Mouse (Mus musculus): Measurements from ENCODE around the gene Cggbp1. TPM values are rescaled to one million over a fixed set of nuclear protein-coding genes. Genes with fewer than 3 reads are reported as not detected.

The Cggbp1 gene
- polyA plus RNA-seq, 1 experiment from 2014 or later: 79.1 TPM

DNA sequence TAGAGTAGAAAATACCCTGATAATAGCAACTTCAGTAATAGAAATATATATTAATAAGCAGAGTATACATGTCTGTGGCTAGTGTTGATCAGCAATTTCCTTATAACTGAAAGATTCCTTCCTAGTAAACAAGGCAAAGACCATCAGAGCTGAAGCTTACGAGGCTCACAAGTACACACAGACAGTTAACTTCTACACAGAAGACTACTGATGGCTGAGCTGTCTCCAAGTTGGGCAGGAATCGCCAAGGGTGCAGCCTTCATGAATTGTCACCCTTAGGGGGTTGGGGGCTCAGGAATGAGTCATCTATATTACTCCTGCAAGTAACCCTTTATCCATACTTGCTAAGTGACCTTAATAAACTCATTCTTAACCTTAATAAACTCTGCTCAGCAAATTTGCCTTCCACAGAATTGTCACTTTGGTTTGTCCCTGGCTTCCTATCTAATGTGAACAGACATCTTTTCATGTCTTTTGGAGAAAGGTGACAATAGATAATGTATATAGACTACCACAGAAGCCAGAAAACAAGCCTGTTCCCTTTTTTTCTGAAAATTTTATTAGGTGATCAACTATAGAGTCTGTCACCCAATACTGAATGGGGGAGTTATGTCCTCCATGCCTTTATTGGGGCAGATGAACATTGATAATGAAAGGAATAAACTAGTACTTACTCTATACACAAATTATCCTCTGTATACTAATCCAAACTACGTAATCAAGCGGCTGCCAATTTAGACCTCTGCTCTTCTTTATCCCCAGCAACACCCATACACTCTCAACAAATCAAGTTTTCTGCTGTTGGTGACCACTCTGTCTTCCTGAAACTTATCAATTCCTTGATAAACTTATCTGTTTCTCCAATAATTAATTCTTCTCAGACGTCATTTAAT, 10.1 kb upstream of the Cggbp1 start:
- DNase-seq (ENCODE audit: low spot score) (no peak), ATAC-seq (no peak)
- no peaks in the 10 kb centered on the region for H3K4me1 ChIP-seq (ENCODE audit: control insufficient read depth, insufficient read depth, low read length)
- H3K9ac ChIP-seq (ENCODE audit: low read length): no peak overlapping the region
- H3K4me2 ChIP-seq (ENCODE audit: low read length): no peak overlapping the region
- H3K27ac ChIP-seq (ENCODE audit: low read depth, low read length): no peak overlapping the region
- no peaks in the 10 kb centered on the region for H3K27me3 ChIP-seq (replicated peaks; ENCODE audit: control insufficient read depth, insufficient read depth, low read length)
- 89% methylated on average over 5 of the region's 5 CpGs for WGBS
- H3K36me3 ChIP-seq (ENCODE audit: control insufficient read depth, insufficient read depth, low read length): no peaks in the 10 kb centered on the region
- H3K9me3 ChIP-seq (replicated peaks; ENCODE audit: control insufficient read depth, low read length): no peaks in the 10 kb centered on the region
- H3K4me3 ChIP-seq (ENCODE audit: low read depth, low read length): no peak overlapping the region

DNA sequence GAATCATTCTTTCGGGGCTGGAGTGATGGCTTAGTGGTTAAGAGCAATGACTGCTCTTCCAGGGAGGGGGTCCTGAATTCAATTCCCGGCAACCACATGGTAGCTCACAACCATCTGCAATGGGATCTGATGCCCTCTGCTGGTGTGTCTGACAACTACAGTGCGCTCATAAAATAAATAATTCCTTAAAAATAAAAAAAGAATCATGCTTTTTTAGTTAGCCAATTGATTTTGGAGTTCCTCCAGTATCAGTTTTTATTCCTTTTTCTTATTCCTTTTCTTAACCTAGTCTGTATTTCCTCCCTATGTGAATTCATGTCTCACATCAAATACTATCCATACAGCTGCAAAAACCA, 9.4 kb upstream of the Cggbp1 start:
- Histone ChIP-seq H3K27ac (ENCODE audit: low read depth, low read length) (no peak overlapping the region), H3K9ac (ENCODE audit: low read length) (no peak overlapping the region), H3K4me3 (ENCODE audit: low read depth, low read length) (no peak overlapping the region), H3K4me2 (ENCODE audit: low read length) (no peak overlapping the region), H3K27me3 (replicated peaks; ENCODE audit: control insufficient read depth, insufficient read depth, low read length) (no peaks in the 10 kb centered on the region), H3K9me3 (replicated peaks; ENCODE audit: control insufficient read depth, low read length) (no peaks in the 10 kb centered on the region), H3K4me1 (ENCODE audit: control insufficient read depth, insufficient read depth, low read length) (no peaks in the 10 kb centered on the region), H3K36me3 (ENCODE audit: control insufficient read depth, insufficient read depth, low read length) (no peaks in the 10 kb centered on the region)
- WGBS: 97% methylated on average over 3 of the region's 3 CpGs
- DNase-seq (ENCODE audit: low spot score): no peak
- ATAC-seq: no peak

DNA sequence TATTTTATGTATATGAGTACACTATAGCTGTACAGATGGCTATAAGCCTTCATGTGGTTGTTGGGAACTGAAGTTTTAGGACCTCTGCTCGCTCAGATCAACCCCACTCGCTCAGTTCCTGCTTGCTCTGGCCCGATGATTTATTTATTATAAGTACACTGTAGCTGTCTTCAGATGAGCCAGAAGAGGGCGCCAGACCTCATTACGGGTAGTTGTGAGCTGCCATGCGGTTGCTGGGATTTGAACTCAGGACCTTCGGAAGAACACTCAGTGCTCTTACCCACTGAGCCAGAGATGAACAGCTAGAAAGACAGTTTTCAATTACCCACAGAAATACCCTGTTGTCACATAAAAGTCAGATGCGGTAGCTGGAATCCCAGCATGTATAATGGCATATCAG, 5.8 kb upstream of the Cggbp1 start:
- WGBS: 88% methylated on average over 8 of the region's 8 CpGs
- H3K9me3 ChIP-seq (replicated peaks; ENCODE audit: control insufficient read depth, low read length): no peaks in the 10 kb centered on the region
- H3K4me2 ChIP-seq (ENCODE audit: low read length): no peak overlapping the region
- no peak overlapping the region for H3K27ac ChIP-seq (ENCODE audit: low read depth, low read length)
- H3K4me1 ChIP-seq (ENCODE audit: control insufficient read depth, insufficient read depth, low read length): peaks cover 3% of the 10 kb centered on the region; the same call in 1 of the 2 replicates
- no peak overlapping the region for H3K9ac ChIP-seq (ENCODE audit: low read length)
- no peaks in the 10 kb centered on the region for H3K27me3 ChIP-seq (replicated peaks; ENCODE audit: control insufficient read depth, insufficient read depth, low read length)
- ATAC-seq (no peak), DNase-seq (ENCODE audit: low spot score) (no peak)
- no peaks in the 10 kb centered on the region for H3K36me3 ChIP-seq (ENCODE audit: control insufficient read depth, insufficient read depth, low read length)
- H3K4me3 ChIP-seq (ENCODE audit: low read depth, low read length): no peak overlapping the region

DNA sequence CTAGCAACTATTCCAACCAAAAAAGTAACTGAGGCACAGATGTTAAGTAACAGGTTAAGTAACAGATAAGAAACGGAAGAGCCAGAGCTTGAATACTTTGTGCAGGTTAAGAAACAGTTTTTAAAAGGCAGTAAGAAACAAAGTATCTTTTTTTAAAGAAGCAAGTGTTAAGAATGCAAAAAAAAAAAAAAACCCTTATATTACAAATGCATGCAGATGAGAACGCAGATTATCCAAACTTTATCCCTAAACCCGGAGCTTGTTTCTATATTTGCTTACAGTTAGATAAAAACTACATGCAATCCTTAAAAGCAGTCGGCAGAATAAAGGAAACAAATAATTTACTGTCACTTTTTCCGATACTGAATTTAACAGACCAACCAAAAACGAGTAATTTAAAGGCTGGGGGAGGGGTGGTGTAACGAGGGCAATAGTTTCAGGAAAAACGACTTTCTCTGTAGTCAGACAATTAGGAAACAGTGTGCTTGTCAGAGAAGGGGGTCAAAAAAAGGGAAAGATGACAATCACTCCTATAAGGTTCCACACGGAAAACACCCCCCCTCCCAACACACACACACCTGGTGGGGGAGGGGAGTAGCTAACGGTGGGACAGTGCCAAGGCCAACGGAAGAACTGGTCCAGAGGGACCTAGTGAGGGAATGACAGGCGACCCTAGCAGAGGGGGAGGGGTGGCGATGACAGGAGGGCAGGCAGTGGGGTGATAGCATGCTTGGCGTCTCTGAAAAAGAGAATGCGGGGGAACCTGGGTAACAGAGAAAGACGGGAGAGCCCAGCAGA, 1.3 kb upstream of the Cggbp1 start:
- peak overlapping the region; percentile 89 for H3K9ac ChIP-seq (ENCODE audit: low read length)
- H3K9me3 ChIP-seq (replicated peaks; ENCODE audit: control insufficient read depth, low read length): no peaks in the 10 kb centered on the region
- peak overlapping the region; percentile 96 for H3K27ac ChIP-seq (ENCODE audit: low read depth, low read length)
- peak overlapping the region; percentile 95 for H3K4me2 ChIP-seq (ENCODE audit: low read length)
- no peaks in the 10 kb centered on the region for H3K27me3 ChIP-seq (replicated peaks; ENCODE audit: control insufficient read depth, insufficient read depth, low read length)
- WGBS: 5% methylated on average over 16 of the region's 16 CpGs
- H3K4me3 ChIP-seq (ENCODE audit: low read depth, low read length): peak overlapping the region; percentile 94
- H3K4me1 ChIP-seq (ENCODE audit: control insufficient read depth, insufficient read depth, low read length): peaks cover 17% of the 10 kb centered on the region
- ATAC-seq (no peak), DNase-seq (ENCODE audit: low spot score) (peak; percentile 36)
- peaks cover 7% of the 10 kb centered on the region for H3K36me3 ChIP-seq (ENCODE audit: control insufficient read depth, insufficient read depth, low read length)

DNA sequence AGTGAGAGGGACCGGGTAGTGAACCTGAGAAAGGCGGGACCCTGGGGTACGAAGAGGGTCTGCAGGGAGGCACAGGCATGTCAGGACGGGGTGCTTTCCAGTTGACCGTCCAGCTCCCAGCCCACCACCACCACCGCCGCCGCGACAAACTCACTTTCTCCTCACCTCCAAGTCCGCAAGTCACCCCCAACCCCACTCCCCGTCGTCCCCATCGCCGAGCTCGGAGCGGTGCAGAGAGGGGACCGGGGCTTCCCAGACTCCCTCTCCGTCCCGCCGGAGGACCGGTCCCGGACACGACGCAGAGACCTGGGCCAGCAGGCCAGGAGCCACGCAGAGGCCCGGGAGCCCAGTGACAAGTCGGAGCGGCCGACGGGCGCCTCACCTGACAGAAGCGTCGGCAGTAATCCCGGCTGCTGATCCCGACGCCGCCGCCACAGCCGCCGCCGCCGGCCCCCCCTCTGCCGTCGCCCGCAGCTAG, 672 bp upstream of the Cggbp1 start:
- H3K4me1 ChIP-seq (ENCODE audit: control insufficient read depth, insufficient read depth, low read length): peaks cover 17% of the 10 kb centered on the region
- H3K27me3 ChIP-seq (replicated peaks; ENCODE audit: control insufficient read depth, insufficient read depth, low read length): no peaks in the 10 kb centered on the region
- WGBS: under 1% methylated on average over 34 of the region's 45 CpGs
- ATAC-seq (no peak; the same call in 1 of the 2 replicates), DNase-seq (ENCODE audit: low spot score) (no peak)
- peak overlapping the region; percentile 89 for H3K9ac ChIP-seq (ENCODE audit: low read length)
- H3K36me3 ChIP-seq (ENCODE audit: control insufficient read depth, insufficient read depth, low read length): peaks cover 13% of the 10 kb centered on the region
- peak overlapping the region; percentile 95 for H3K4me2 ChIP-seq (ENCODE audit: low read length)
- H3K9me3 ChIP-seq (replicated peaks; ENCODE audit: control insufficient read depth, low read length): no peaks in the 10 kb centered on the region
- H3K4me3 ChIP-seq (ENCODE audit: low read depth, low read length): peak overlapping the region; percentile 94
- H3K27ac ChIP-seq (ENCODE audit: low read depth, low read length): peak overlapping the region; percentile 96

DNA sequence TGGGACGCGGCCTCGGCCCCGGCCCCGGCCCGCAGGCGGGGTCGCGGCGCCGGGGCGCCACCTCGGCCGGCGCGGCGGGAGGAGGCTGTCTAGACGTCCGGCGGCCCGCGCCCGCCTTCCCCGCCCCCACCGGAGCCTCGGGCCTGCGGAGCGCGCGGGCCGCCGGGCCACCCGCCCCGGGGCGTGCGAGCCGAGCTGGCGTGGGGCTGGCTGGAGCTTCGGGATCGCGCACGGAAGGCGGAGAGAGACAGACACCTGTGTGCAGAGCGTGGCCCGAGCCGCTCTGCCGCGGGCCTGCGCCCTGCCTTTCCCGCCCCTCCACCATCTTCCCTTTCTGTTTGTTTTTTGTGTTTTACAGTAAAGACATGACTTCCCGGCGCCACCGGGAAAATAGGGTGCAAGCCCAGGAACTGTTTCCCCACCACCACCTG, 660 bp downstream of the Cggbp1 start:
- Histone ChIP-seq H3K27me3 (replicated peaks; ENCODE audit: control insufficient read depth, insufficient read depth, low read length) (no peaks in the 10 kb centered on the region), H3K4me2 (ENCODE audit: low read length) (peak overlapping the region; percentile 65), H3K4me3 (ENCODE audit: low read depth, low read length) (peak overlapping the region; percentile 94), H3K9me3 (replicated peaks; ENCODE audit: control insufficient read depth, low read length) (no peaks in the 10 kb centered on the region), H3K4me1 (ENCODE audit: control insufficient read depth, insufficient read depth, low read length) (peaks cover 17% of the 10 kb centered on the region), H3K9ac (ENCODE audit: low read length) (peak overlapping the region; percentile 93), H3K27ac (ENCODE audit: low read depth, low read length) (peak overlapping the region; percentile 97), H3K36me3 (ENCODE audit: control insufficient read depth, insufficient read depth, low read length) (peaks cover 20% of the 10 kb centered on the region)
- peak; percentile 5 for ATAC-seq
- 0% methylated on average over 24 of the region's 53 CpGs for WGBS
- DNase-seq (ENCODE audit: low spot score): peak; percentile 40

DNA sequence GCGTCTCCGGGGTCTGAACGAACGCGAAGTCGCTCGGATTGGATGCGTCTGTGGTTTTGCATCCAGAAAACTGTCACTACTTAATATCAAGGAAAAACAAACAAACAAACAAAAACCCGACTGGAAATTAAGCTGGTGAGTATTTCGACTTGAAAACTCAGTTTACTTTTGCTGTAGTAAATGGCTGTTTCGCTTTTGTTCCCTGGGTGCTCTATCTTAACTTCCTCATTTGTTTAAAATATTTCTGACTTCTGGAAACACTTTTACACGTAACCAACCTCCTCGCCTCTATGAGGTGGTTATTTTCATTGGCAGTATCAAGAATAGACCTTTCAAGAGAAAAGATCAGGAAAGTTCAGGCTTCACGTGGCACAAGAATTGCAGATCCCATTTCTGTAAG, 1.1 kb downstream of the Cggbp1 start:
- 7% methylated on average over 14 of the region's 14 CpGs for WGBS
- H3K4me3 ChIP-seq (ENCODE audit: low read depth, low read length): peak overlapping the region; percentile 94
- H3K36me3 ChIP-seq (ENCODE audit: control insufficient read depth, insufficient read depth, low read length): peaks cover 22% of the 10 kb centered on the region
- ATAC-seq: no peak
- DNase-seq (ENCODE audit: low spot score): no peak
- peak overlapping the region; percentile 93 for H3K9ac ChIP-seq (ENCODE audit: low read length)
- H3K27me3 ChIP-seq (replicated peaks; ENCODE audit: control insufficient read depth, insufficient read depth, low read length): no peaks in the 10 kb centered on the region
- H3K4me1 ChIP-seq (ENCODE audit: control insufficient read depth, insufficient read depth, low read length): peaks cover 17% of the 10 kb centered on the region
- peak overlapping the region; percentile 65 for H3K4me2 ChIP-seq (ENCODE audit: low read length)
- H3K27ac ChIP-seq (ENCODE audit: low read depth, low read length): no peak overlapping the region
- H3K9me3 ChIP-seq (replicated peaks; ENCODE audit: control insufficient read depth, low read length): no peaks in the 10 kb centered on the region

DNA sequence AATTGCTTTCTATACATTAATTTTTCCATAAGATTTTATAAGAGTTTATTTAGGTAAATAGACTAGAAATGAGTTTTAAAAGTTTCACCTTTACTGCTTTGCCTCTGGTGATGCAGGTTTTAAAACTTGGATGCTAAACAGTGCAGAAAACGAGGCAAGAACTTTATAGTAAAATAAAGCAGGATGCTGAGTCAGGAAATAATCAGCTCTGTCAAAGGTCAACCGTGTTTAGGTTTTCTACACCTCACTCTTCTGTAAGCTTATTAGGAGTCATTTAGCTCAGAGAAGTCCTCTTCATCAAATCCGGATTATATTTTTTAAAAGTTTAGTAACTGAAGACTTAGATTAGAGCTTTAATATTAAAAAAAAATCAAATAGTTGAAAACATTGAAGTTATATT, 5.2 kb downstream of the Cggbp1 start:
- ATAC-seq (no peak), DNase-seq (ENCODE audit: low spot score) (no peak)
- Histone ChIP-seq H3K4me2 (ENCODE audit: low read length) (no peak overlapping the region), H3K9me3 (replicated peaks; ENCODE audit: control insufficient read depth, low read length) (no peaks in the 10 kb centered on the region), H3K27ac (ENCODE audit: low read depth, low read length) (no peak overlapping the region), H3K36me3 (ENCODE audit: control insufficient read depth, insufficient read depth, low read length) (peaks cover 27% of the 10 kb centered on the region), H3K4me3 (ENCODE audit: low read depth, low read length) (no peak overlapping the region), H3K9ac (ENCODE audit: low read length) (no peak overlapping the region), H3K4me1 (ENCODE audit: control insufficient read depth, insufficient read depth, low read length) (peaks cover 14% of the 10 kb centered on the region), H3K27me3 (replicated peaks; ENCODE audit: control insufficient read depth, insufficient read depth, low read length) (no peaks in the 10 kb centered on the region)
- WGBS: 89% methylated on average over 3 of the region's 3 CpGs
